Mouse (Mus musculus) right cerebral cortex, postnatal 4 days (tissue): Measurements from ENCODE around the gene 5730596B20Rik.

Source experiments
- DNase-seq: peaks from one replicate; pipeline ENCODE4 v3.0.0-alpha.2; 2022

Gene 5730596B20Rik

GRCm38 (mm10) chr6:52177061-52177735 lies at the start of gene 5730596B20Rik:
5730596B20Rik (plus strand) TSS chr6:52177498.
- DNase-seq: no peak

DNA sequence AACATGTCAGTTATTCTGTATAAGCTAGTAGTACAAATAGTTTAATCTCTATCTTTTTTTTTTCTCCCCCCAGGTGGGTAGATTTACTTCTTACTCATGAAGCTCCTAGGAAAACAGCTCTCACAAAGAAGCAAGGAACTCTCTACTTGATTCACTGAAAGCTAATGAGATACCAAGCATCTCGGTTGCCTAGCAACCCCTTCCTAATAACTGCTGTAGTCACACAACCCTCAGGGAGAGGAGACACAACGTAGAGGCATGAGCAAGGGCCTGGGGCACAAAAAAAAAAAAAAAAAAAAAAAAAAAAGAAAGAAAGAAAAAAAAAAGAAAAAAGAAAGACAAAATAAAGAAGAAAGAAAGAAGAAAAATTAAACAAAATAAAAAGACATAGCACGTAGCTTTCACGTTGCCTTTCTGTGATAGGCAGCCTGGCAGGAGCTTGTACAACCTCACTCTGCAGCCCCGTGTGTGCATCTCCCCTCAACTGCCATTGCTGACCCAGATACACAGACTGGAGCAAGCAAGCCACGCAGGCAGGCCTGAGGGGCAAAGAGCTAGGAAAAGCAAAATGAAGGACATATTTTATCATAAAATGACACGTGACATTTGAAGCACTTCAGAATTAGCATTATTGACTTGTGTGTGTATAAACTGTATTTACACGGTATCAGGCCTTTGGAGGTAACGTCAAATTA lies 39.3 kb upstream of the 5730596B20Rik start:
- no peak for DNase-seq

DNA sequence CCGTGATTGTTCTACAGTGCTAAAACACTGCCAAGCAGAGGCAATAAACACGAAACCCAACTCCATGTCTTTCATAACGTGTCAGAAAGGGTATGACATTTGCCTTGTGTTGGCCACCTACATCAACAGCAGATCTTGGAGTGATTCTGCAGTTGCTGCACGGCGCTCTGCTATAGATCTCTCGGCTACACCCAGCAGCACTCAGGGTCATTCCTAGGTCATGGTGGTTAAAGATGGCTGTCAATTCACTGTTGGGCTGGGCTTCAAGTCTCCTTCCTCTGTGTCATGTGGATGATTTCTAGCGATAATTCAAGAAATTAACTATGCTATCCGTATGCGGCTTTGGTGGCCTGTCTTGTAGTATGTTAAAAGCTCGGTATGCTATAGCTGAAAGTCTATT lies 38.7 kb upstream of the 5730596B20Rik start:
- DNase-seq: no peak

GRCm38 (mm10) chr6:52139115-52139514 lies 38.2 kb upstream of the 5730596B20Rik start:
- no peak for DNase-seq

GRCm38 (mm10) chr6:52150401-52150966 lies 26.8 kb upstream of the 5730596B20Rik start:
- no peak for DNase-seq

- DNase-seq: no peak
These were observed 25.7 kb upstream of the 5730596B20Rik start for GRCm38 (mm10) chr6:52151571-52151970.

DNA sequence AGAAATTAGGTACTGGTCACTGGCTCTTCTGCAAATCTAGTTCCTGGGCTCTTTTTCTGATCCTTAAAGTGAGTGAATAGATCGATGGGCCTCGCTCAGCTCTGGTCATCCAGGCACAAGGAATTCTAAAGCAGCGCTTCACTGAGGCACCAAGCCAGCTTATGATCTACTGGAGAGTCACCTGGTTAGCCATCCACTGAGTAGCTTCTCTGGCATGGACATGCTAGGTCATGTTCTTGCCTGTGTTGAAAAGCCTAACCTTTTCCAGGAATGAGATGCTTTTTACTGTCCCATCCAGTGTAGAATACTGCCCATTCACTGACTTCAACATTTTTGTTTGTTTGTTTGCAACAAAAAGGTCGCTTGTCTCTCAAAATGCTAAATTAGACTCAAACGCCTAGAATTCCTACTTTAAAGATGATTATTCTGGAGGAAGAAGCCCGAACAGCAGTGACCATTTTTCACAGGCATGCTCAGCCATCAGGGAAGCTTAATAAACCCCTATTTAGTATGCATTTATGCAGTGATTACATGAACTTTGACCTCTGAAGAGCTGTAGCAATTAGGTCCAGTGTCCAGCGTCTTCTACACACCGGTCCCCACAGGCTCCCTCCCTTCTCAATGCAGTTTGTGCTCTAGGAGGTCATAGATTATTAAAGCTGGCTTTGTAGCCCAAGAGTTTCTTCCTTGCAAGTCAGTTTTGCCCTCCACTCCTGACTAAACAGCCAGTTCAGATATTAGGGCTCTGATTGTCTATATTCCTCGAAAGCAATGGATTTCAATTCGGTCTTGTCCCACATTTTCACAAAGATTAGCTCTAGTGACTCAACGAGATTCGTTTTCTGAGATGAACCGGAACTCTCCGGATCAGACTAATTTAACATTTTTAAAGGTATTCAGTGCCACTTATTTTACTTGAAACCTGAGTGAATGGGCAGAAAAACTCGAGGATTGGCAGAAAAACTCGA lies 24.8 kb upstream of the 5730596B20Rik start:
- no peak for DNase-seq

DNA sequence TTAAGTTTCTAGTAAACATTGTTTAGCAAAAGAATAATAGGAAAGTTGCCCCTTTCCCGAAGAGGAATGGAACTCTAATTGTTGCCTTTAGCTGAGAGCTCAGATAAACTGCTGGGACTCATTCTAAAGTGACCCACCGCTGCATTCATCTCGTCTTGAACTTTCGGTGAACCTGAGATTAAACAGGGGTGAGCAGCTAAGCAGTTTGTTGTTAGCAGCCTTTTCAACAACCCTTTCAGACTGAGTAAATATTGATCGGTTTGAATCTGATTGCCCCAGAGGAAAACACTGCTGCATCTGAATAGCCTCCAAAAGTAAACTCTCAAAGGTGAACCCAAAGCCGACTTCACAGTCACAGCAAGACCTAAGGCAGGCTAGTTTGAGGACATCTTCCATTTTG lies 24.0 kb upstream of the 5730596B20Rik start:
- no peak for DNase-seq

GRCm38 (mm10) chr6:52154044-52154443 lies 23.3 kb upstream of the 5730596B20Rik start:
- DNase-seq: no peak

DNA sequence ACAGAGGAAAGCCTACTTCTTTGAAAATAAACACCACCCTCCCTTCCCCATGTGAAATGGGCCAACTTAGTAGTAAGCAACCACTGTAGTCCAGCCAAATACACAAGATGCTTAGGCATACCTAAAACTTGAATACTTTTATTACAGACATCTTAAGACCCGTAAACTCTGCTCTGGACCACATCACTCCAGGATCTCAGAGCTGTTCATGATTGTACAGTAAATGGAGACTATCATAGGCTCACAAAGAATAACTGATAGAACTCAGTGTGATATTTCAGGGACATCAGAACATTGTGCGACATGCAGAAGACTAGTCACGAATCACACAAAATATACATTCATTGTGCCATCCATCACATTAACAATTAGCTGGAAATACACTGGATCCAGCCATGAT lies 21.8 kb upstream of the 5730596B20Rik start:
- no peak for DNase-seq

DNA sequence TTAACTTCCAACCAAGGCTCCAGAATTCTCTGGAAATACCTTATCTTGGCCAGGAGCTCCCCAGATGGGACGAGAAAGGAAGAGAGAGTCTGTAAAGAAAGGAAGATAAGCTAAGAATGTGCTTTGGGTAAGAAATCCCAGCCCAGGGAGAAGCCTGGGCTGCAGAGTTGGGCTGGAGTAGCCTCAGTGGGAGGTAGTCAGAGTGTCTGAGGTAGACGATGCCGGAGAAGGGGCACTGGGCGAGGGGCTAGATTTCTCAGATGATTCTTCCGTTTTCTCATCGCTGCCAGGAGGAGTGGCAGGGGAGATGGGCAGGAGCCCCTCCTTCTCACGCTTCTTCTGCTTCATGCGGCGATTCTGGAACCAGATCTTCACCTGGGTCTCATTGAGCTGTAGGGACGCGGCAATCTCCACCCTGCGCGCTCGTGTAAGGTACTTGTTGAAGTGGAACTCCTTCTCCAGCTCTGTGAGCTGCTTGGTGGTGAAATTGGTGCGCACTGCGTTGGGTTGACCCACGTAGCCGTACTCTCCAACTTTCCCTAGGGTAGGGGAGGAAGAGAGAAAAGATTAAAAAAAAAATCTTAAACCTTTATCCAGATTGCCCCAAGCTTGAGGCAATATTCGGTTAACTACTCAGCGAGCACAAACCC lies 20.6 kb upstream of the 5730596B20Rik start:
- DNase-seq: no peak

- no peak for DNase-seq
These were observed 19.6 kb upstream of the 5730596B20Rik start for GRCm38 (mm10) chr6:52157466-52158275.

- no peak for DNase-seq
These were observed 18.8 kb upstream of the 5730596B20Rik start, which contains the start of gene Hoxa1 for GRCm38 (mm10) chr6:52158276-52159051. Hoxa1 (minus strand) TSS chr6:52158317.

DNA sequence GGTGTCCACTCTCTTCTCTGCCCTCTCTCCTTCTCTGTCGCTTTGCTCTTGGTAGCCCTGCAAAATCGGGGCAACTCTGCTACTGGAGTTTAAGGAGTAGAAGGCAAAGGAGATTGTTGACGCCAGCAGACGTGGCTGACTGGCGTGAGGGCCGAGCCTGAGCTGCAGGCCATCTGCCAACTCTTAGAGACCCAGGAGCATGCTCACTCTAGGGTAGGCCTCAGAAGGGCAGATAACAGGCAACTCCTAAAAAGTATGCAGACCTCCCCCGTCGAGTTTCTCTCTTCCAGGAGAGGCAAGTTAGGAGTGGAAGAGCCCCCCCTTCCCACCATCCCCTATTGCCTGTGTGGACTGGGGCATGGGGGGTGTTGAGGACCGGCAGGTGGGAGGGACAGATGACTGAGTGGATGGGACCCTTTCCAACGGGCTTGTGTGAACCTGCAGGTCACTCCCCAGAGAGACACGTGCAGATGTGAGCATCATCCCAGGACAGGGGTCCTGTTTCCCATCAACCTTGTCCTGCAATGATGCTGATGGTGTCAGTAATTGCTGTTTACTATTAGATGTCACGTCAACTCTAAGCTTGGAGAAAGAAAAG lies 18.0 kb upstream of the 5730596B20Rik start:
- DNase-seq: no peak

- no peak for DNase-seq
These were observed 17.3 kb upstream of the 5730596B20Rik start for GRCm38 (mm10) chr6:52159979-52160378.

GRCm38 (mm10) chr6:52160511-52161335 lies 16.6 kb upstream of the 5730596B20Rik start:
- DNase-seq: no peak

DNA sequence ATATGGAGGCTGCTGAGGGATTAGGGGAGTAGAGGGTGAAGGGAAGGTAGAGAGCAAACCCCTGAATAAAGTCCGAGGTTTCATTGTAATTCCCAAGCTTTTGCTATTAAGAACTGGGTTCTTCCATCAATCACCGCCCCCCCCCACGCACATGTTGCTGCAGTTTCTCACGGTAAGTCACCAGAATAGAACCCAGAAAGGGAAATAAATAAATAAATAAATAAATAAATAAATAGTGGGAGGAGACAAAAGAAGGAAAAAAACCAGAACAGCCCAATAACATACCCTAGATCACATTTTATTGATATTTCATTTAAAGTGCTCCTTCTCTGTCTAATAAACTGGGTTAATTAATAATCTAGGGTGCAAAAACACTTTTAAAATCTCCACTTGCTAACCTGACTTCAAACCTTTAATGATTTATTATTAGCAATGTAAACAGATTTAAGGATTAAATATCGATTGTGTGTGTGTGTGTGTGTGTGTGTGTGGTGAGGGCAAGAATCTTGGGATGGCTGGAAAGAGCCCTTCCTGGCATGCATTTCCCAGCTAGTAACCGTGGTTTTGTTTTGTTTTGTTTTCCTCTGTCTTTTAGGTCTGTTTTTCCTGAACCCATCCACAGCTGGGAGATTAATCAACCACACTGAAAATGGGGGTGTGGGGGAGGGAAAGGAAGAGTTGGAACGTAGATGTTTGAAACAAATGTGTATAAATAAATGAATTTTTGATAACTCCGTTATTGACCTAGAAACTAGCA lies 15.8 kb upstream of the 5730596B20Rik start:
- no peak for DNase-seq

- no peak for DNase-seq
These were observed 15.3 kb upstream of the 5730596B20Rik start for GRCm38 (mm10) chr6:52162093-52162380.
